Mouse (Mus musculus): ENCODE measurements at regions not wholly inside any gene's neighbourhood (a gene's known extent, or its start where the extent isn't known, plus 50 kb on each side); places are given as distances from the start of the nearest gene placed in this dataset.

DNA sequence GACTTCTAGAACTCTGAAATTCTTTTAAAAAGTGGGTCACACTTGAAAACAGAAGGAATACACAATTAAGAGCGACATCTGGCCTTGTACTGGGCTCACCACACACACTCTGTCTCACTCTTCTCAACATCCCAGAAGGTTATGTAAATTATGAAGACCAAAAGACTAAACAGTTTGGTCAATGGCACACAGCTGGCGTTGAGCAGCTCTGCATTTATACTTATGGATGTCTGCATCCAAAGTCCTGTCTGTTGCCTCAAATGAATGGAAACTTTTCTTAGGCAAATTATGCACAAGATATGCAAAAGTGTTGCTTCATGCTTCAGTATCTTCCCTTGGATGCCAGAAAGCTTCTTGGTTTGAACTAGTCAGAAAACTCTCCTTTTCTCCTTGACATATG is 323.5 kb downstream of the Ppp3ca start:
- TF ChIP-seq POLR2A (IDR thresholded peaks at IDR 0.05; ENCODE audit: low read depth, low read length) (no peak), CTCF (conservative IDR thresholded peaks at IDR 0.05; ENCODE audit: insufficient read depth, insufficient read length, low read depth, low read length) (no peak)
- H3K4me1 ChIP-seq (ENCODE audit: control insufficient read depth, insufficient read depth, low read length) = no peaks in the 10 kb centered on the region
- DNase-seq = no peak
- no peak overlapping the region for H3K27ac ChIP-seq (ENCODE audit: insufficient read depth, low read depth, low read length)
- no peaks in the 10 kb centered on the region for H3K27me3 ChIP-seq (replicated peaks; ENCODE audit: control insufficient read depth, insufficient read depth, low read length)
- 85% methylated on average over 2 of the region's 2 CpGs for WGBS
- H3K4me3 ChIP-seq (ENCODE audit: insufficient read depth, low read depth, low read length) = no peak overlapping the region
- no peaks in the 10 kb centered on the region for H3K36me3 ChIP-seq (ENCODE audit: control insufficient read depth, insufficient read depth, low read length)

DNA sequence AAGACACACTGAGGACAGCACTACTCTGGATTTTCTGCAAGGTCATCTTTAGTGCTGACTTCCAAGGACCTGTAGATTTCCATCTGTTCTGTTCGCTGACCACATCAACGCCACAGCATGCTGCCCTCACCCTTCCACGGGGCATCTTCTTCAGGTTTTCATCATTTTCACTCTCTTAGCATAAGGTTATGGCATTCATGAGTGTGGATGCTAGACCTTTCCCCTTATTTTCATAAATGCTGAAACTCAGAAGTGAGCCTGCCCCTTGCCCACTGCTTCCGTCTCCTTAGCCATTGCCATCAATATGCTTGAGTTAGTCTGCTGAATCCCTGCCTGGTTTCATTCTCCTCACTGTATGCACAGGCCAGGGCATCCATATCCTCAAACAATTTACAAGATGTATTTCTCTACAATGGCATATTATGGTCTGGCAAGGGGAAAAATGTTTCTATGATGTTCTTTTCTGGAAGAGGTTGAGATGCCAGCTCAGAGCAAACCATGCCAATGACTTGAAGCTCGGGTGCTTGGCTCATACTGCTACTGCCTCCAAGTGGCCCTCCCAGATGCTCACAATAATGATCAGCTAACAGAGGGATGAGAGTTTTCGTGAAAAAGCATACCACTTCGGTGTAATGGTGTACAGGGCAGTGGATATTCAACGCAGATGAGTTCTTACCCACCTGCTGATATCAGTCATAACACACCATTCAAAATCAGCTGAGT is 324.6 kb downstream of the Ppp3ca start:
- TF ChIP-seq POLR2A (IDR thresholded peaks at IDR 0.05; ENCODE audit: low read depth, low read length) (no peak), CTCF (conservative IDR thresholded peaks at IDR 0.05; ENCODE audit: insufficient read depth, insufficient read length, low read depth, low read length) (peak; percentile 53)
- Histone ChIP-seq H3K27ac (ENCODE audit: insufficient read depth, low read depth, low read length) (no peak overlapping the region), H3K4me1 (ENCODE audit: control insufficient read depth, insufficient read depth, low read length) (no peaks in the 10 kb centered on the region), H3K4me3 (ENCODE audit: insufficient read depth, low read depth, low read length) (no peak overlapping the region), H3K27me3 (replicated peaks; ENCODE audit: control insufficient read depth, insufficient read depth, low read length) (no peaks in the 10 kb centered on the region), H3K36me3 (ENCODE audit: control insufficient read depth, insufficient read depth, low read length) (no peaks in the 10 kb centered on the region)
- DNase-seq = peak; percentile 10
- 92% methylated on average over 8 of the region's 8 CpGs for WGBS

DNA sequence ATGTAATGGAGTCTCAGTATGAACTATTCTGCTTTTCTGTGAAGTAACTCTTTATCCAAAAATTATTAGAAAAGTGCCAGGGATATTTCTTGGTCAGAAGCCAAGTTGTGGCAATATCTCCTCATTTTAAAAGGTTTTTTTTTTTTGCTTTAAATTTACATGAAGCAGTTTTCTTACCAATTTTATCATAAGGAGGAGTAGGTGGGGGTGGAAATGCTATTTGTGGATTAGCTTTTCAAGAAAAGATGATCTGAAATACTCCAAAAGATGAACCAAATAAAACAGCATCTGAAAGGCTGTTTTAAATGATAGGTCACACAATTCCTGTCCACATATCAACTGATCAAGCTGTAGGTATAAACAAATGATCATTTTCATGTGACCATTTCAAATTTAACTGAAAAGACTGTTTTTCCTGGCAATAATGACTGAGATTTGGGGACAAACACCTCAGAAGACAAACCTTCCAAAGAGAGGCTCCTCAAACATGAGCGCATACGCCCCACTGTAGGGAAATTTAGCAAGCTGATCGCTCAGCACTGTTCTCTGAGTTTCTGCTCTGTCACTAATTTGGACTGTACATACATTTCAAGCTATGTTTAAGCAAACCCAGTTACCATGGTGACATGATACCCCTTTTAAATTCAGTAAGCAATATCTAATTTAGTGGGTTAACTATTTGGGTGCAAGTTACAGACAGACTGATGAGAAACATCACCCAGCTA is 325.8 kb downstream of the Ppp3ca start:
- Histone ChIP-seq H3K4me1 (ENCODE audit: control insufficient read depth, insufficient read depth, low read length) (no peaks in the 10 kb centered on the region), H3K27me3 (replicated peaks; ENCODE audit: control insufficient read depth, insufficient read depth, low read length) (no peaks in the 10 kb centered on the region), H3K36me3 (ENCODE audit: control insufficient read depth, insufficient read depth, low read length) (no peaks in the 10 kb centered on the region), H3K4me3 (ENCODE audit: insufficient read depth, low read depth, low read length) (no peak overlapping the region), H3K27ac (ENCODE audit: insufficient read depth, low read depth, low read length) (no peak overlapping the region)
- no peak for DNase-seq
- 94% methylated on average over 3 of the region's 3 CpGs for WGBS
- TF ChIP-seq POLR2A (IDR thresholded peaks at IDR 0.05; ENCODE audit: low read depth, low read length) (no peak), CTCF (conservative IDR thresholded peaks at IDR 0.05; ENCODE audit: insufficient read depth, insufficient read length, low read depth, low read length) (no peak)

DNA sequence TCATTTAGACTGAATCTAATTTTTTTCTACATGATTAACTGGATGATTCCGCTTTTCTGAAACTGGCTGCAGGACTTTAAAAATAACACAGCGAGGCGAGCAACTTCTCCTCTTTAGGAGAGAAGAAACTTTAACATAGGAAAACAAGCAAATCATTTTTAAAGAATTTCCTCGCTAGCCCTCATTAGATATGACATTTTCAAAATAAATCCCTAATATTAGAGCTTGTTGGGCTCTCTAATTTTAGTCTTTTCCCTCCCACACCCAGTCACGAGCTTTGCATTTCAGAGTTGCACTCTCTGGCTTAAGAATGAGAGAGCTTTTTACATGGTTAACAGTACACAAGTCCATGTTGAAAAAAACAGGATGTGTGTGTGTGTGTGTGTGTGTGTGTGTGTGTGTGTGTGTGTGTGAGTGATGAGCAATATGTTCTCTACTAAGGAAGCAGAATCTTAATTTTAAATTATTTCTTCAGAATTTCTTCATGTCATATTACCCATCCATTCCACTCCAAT is 326.5 kb downstream of the Ppp3ca start:
- WGBS = 74% methylated on average over 5 of the region's 5 CpGs
- DNase-seq = no peak
- no peak overlapping the region for H3K27ac ChIP-seq (ENCODE audit: insufficient read depth, low read depth, low read length)
- H3K36me3 ChIP-seq (ENCODE audit: control insufficient read depth, insufficient read depth, low read length) = no peaks in the 10 kb centered on the region
- H3K4me3 ChIP-seq (ENCODE audit: insufficient read depth, low read depth, low read length) = no peak overlapping the region
- no peaks in the 10 kb centered on the region for H3K4me1 ChIP-seq (ENCODE audit: control insufficient read depth, insufficient read depth, low read length)
- no peaks in the 10 kb centered on the region for H3K27me3 ChIP-seq (replicated peaks; ENCODE audit: control insufficient read depth, insufficient read depth, low read length)
- TF ChIP-seq CTCF (conservative IDR thresholded peaks at IDR 0.05; ENCODE audit: insufficient read depth, insufficient read length, low read depth, low read length) = no peak
- no peak for TF ChIP-seq POLR2A (IDR thresholded peaks at IDR 0.05; ENCODE audit: low read depth, low read length)

DNA sequence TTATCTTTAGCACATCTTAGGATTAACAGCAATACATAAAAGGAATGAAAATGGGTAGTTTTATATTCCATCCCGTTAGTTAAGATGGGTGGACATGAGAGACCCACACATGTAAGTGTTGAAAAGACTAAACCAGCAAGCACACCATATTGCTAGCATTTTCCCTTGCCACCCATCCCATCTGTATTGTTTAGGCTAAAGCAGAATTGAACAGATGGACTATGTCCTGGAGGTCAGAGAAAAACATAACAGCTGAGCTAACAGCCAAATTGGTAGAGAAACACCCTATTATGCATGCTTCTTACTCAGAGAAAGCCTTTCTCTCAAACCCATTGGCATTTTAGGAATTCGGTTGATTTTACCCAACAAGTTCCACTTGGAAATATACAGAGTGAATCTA is 329.3 kb upstream of the Emcn start:
- DNase-seq = no peak
- TF ChIP-seq CTCF (conservative IDR thresholded peaks at IDR 0.05; ENCODE audit: insufficient read depth, insufficient read length, low read depth, low read length) (no peak), POLR2A (IDR thresholded peaks at IDR 0.05; ENCODE audit: low read depth, low read length) (no peak)
- H3K36me3 ChIP-seq (ENCODE audit: control insufficient read depth, insufficient read depth, low read length) = no peaks in the 10 kb centered on the region
- H3K27ac ChIP-seq (ENCODE audit: insufficient read depth, low read depth, low read length) = no peak overlapping the region
- H3K27me3 ChIP-seq (replicated peaks; ENCODE audit: control insufficient read depth, insufficient read depth, low read length) = no peaks in the 10 kb centered on the region
- 84% methylated on average over 2 of the region's 2 CpGs for WGBS
- H3K4me3 ChIP-seq (ENCODE audit: insufficient read depth, low read depth, low read length) = no peak overlapping the region
- no peaks in the 10 kb centered on the region for H3K4me1 ChIP-seq (ENCODE audit: control insufficient read depth, insufficient read depth, low read length)

DNA sequence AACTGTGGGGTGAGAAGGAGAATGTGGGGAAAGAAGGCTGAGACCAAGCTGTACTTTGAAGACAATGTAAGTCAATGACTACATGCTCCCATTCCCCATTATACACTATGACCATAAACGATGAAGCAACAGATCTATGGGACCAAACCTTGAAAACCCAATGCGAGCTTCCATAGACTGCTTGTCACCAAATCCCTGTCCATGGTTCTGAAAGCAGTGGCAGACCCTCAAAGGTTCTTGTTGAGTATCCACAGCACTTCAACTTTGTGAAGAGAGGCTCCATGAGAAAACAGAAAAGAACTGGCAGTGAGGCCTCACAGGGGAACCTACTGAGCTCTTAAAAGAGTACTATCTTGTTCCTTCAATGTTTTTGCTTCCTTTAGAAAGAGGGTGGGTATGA is 326.2 kb upstream of the Emcn start:
- TF ChIP-seq CTCF (conservative IDR thresholded peaks at IDR 0.05; ENCODE audit: insufficient read depth, insufficient read length, low read depth, low read length) (no peak), POLR2A (IDR thresholded peaks at IDR 0.05; ENCODE audit: low read depth, low read length) (no peak)
- H3K27ac ChIP-seq (ENCODE audit: insufficient read depth, low read depth, low read length) = no peak overlapping the region
- no peak overlapping the region for H3K4me3 ChIP-seq (ENCODE audit: insufficient read depth, low read depth, low read length)
- no peak for DNase-seq
- no peaks in the 10 kb centered on the region for H3K36me3 ChIP-seq (ENCODE audit: control insufficient read depth, insufficient read depth, low read length)
- no peaks in the 10 kb centered on the region for H3K27me3 ChIP-seq (replicated peaks; ENCODE audit: control insufficient read depth, insufficient read depth, low read length)
- 63% methylated on average over 2 of the region's 2 CpGs for WGBS
- no peaks in the 10 kb centered on the region for H3K4me1 ChIP-seq (ENCODE audit: control insufficient read depth, insufficient read depth, low read length)

DNA sequence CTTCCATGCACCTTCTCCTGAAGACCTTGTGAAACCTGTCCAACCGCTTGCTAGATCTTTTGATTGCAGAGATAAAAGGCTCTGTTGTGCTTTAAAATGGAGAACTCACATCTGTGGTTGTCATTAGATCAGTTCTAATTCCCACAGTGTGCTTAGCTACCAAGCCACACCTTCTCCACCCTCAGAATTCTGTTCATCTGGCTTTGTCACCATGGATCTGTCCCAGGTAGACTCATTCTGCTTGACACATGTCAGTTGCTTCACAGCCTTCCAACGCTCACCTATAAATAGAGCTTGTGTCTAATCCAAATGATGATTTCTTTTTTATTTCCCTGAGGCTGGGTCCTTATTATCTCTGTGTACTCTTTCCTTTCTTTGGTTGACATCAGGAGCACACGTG is 325.7 kb upstream of the Emcn start:
- Histone ChIP-seq H3K27me3 (replicated peaks; ENCODE audit: control insufficient read depth, insufficient read depth, low read length) (no peaks in the 10 kb centered on the region), H3K4me1 (ENCODE audit: control insufficient read depth, insufficient read depth, low read length) (no peaks in the 10 kb centered on the region), H3K36me3 (ENCODE audit: control insufficient read depth, insufficient read depth, low read length) (no peaks in the 10 kb centered on the region), H3K4me3 (ENCODE audit: insufficient read depth, low read depth, low read length) (no peak overlapping the region), H3K27ac (ENCODE audit: insufficient read depth, low read depth, low read length) (no peak overlapping the region)
- no peak for DNase-seq
- 90% methylated on average over 3 of the region's 3 CpGs for WGBS
- no peak for TF ChIP-seq POLR2A (IDR thresholded peaks at IDR 0.05; ENCODE audit: low read depth, low read length)
- TF ChIP-seq CTCF (conservative IDR thresholded peaks at IDR 0.05; ENCODE audit: insufficient read depth, insufficient read length, low read depth, low read length) = no peak

All from kidney, adult 2 months (tissue).